Mouse (Mus musculus) liver, adult 10 weeks (tissue): ENCODE data around the gene Epc2. TPM values are rescaled to one million over a fixed set of nuclear protein-coding genes. Genes with fewer than 3 reads are reported as not detected.

Experiments used
- polyA plus RNA-seq: library from polyadenylated mRNA; stranded (reverse); fragments of 350-450 nt; fragmentation: Illumina TruSeq; extraction: RNeasy Lipid Tissue Mini Kit (QIAGEN cat#74804); gene quantifications from one replicate; pipeline ENCODE4 v1.2.3, GENCODE M21; 2014; ENCODE audit warnings: low read depth, low replicate concordance

Gene Epc2
- 13.1 TPM for polyA plus RNA-seq

DNA sequence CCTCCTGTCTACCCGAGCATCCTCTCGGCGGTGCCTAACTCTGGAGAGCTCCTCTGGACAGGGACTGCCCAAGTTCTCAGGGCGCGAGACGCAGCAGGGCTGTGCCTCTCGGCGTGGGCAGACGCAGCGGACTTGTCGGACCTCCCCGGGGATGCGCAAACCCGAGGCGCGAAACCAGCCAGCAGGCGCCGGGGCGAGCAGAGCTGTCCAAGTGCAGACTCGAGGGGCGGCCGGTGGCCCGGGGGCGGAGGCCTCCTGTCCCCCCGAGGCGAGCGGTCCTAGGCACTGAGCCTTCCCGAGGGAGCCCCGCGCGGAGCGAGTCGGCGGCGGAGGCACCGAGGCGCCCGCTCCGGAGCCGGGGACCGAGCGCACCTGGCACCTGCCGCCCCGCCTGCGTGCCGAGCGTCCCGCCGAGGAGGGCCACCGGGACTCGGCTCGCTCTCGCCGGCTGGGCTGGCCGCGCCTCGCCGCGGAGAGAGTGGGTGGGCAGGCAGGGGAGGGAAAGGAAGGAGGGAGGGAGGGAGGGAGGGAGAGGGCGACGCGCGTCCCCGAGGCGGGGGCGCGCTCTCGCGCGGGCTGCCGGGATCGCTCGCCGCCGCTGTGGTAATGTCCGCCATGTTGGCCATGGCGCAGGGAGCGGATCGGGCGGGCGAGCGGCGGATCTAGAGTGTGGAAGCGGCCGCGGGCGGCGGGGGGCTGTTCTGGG, at the start of gene Epc2:
Epc2 (plus strand) TSS at position 556 of the 706 bp plus-strand sequence.

Other genes starting within 250 kb of the Epc2 start
- gene Kif5c, start 167.8 kb downstream of the Epc2 start, polyA plus RNA-seq: 0.08 TPM